Mouse (Mus musculus): ENCODE results near the gene Rc3h2. TPM values are rescaled to one million over a fixed set of nuclear protein-coding genes. Genes with fewer than 3 reads are reported as not detected.

Rc3h2 gene
- total RNA-seq (2014; fragmentation: Nextera tagmentation) (86.0 and 118 TPM in 2 replicates), total RNA-seq (2017) (58.3 and 68.1 TPM in 2 replicates), polyA plus RNA-seq (2012) (1.7 and 2.1 TPM in 2 replicates)

DNA sequence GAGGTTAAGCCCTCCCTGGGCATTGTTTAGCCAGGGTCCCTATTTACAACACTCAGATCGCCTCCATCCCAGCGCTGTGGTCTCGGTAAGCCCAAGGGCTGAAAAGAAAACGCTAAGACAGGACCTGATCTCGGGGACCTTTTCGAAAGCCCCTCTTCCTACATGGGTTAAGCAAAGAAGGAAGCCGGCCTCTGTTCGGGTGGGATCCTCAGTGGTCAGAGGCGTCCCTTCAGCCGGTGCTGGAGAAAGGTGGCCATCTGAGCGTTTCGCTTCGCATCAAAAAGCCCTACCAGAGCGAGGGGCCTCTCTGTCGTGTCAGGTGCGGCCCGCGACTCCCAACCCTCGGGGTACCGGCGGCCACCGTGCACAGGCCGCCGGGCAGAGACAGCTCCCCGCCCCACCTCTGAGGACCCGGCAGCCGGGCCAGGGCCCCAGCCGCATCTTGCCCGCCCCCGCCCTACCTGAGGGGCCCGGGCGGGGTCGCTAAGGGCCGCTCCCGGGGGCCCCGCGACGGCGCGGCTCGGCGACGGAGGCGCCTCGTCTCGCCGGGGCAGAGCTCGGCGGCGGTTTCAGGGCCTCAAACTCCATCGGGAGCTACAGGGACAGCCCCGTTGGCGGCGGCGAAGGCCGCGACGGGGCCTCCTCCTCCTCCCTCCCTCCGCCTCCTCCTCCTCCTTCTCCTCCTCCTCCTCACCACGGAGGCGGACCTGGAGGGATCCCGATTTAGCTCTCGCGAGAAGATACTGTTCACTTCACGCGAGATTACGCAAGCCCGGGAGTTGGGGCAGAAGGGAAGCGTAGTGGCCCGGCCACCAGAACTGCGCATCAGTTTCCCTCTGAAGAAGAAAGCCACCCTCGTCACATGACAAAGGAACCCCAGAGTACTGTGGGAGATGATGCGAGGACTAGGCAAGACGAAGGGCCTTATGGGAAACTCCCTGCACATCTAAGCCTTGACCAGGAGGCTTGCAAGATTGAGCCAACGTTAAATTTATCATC, at the start of gene Rc3h2:
Gene Rc3h2, minus strand, starts transcription at position 598 of the 999 bp plus-strand sequence.
- peaks cover 8% of the 10 kb centered on the region for H3K36me3 ChIP-seq (replicated peaks)
- no peak for TF ChIP-seq GATA1 (IDR thresholded peaks at IDR 0.05; ENCODE audit: borderline replicate concordance, low read length)
- TF ChIP-seq GATA2 (IDR thresholded peaks at IDR 0.05; ENCODE audit: borderline replicate concordance, low read depth, low read length): no peak
- no peak for TF ChIP-seq POLR2AphosphoS5 (IDR thresholded peaks at IDR 0.05; ENCODE audit: insufficient replicate concordance, low read depth, low read length)
- no peak for TF ChIP-seq CTCF (IDR thresholded peaks at IDR 0.05; ENCODE audit: low read depth, low read length)
- TF ChIP-seq TAL1 (conservative IDR thresholded peaks at IDR 0.05; ENCODE audit: low read depth, low read length): no peak
- peaks cover 23% of the 10 kb centered on the region for H3K4me1 ChIP-seq (ENCODE audit: insufficient read depth, low read depth, low read length)
- peak; percentile 84 for ATAC-seq (ENCODE audit: extremely low read depth, insufficient number of reproducible peaks, low FRiP score, poor library complexity, severe bottlenecking)
- DNase-seq (ENCODE audit: low spot score): peak; percentile 74
- H3K4me3 ChIP-seq (ENCODE audit: low read depth, low read length): peak within 1 kb of the TSS; percentile 81
- H3K27me3 ChIP-seq (ENCODE audit: insufficient read depth, low read length): no peaks in the 10 kb centered on the region
- H3K9me3 ChIP-seq (replicated peaks): no peaks in the 10 kb centered on the region

DNA sequence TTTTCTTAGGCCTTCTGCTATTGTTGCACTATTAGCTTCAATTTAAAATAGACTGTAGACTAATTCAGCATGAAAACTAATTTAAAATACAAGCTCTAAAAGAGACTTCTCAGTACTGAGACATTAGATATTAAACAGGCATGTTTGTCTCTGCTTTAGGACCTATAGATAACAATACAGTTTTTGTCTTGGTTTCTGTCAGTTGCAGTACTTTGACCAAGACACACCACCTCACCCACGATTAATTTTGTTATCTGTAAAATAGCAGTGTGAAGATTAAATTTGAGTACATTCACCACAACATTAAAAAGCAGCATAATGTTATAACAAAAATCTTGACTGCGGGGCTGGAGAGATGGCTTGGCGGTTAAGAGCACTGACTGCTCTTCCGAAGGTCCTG, 43.6 kb upstream of the Rc3h2 start:
- DNase-seq (ENCODE audit: low spot score) (no peak), ATAC-seq (ENCODE audit: extremely low read depth, insufficient number of reproducible peaks, low FRiP score, poor library complexity, severe bottlenecking) (no peak)
- no peaks in the 10 kb centered on the region for H3K9me3 ChIP-seq (replicated peaks)
- 0 out of 2 replicates have a peak, but pooled peaks cover 5% of the 10 kb centered on the region for H3K4me1 ChIP-seq (ENCODE audit: insufficient read depth, low read depth, low read length)
- H3K36me3 ChIP-seq (replicated peaks): peaks cover 16% of the 10 kb centered on the region
- TF ChIP-seq CTCF (IDR thresholded peaks at IDR 0.05; ENCODE audit: low read depth, low read length) (no peak), POLR2AphosphoS5 (IDR thresholded peaks at IDR 0.05; ENCODE audit: insufficient replicate concordance, low read depth, low read length) (no peak), GATA1 (IDR thresholded peaks at IDR 0.05; ENCODE audit: borderline replicate concordance, low read length) (no peak), GATA2 (IDR thresholded peaks at IDR 0.05; ENCODE audit: borderline replicate concordance, low read depth, low read length) (no peak), TAL1 (conservative IDR thresholded peaks at IDR 0.05; ENCODE audit: low read depth, low read length) (no peak)
- H3K4me3 ChIP-seq (ENCODE audit: low read depth, low read length): no peak overlapping the region
- no peaks in the 10 kb centered on the region for H3K27me3 ChIP-seq (ENCODE audit: insufficient read depth, low read length)

DNA sequence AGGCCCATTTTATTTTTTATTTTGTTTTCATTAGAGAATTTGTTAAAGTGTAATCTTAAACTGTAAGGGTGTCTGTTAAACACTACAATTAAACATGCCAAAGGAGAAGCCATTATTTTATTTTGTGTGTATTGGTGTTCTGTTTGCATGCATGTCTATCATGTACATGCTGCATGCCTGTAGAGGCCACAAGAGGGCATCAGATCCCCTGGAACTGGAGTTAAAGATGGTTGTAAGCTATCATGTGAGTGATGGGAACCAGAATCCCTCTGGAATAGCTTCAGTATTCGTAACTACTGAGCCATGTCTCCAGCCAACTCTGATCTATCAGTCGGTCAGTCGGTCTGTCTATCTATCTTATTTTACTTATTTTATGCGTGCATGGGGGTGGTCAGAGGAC, 38.0 kb upstream of the Rc3h2 start:
- ATAC-seq (ENCODE audit: extremely low read depth, insufficient number of reproducible peaks, low FRiP score, poor library complexity, severe bottlenecking) (no peak), DNase-seq (ENCODE audit: low spot score) (no peak)
- H3K4me3 ChIP-seq (ENCODE audit: low read depth, low read length): no peak overlapping the region

DNA sequence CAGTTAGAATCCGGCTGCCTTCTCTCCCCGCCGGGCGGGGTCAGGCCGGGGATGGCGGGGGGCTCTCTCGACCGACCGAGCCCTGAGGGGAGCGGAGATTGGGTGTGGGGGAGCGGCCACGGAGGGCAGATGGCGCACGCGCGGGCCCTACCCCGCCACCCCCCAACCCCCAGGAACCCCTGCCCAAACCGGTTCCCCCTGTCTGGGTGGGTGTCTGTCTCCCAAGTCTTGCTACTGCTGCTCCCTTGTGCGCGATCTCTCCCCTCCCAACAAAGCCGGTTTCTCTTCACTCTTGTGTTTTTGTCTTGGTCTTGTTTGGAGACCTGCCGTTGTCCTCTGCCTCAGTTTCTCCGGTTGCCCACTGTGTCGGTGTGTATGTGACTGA, 29.7 kb upstream of the Rc3h2 start:
- no peak for DNase-seq (ENCODE audit: low spot score)
- Histone ChIP-seq H3K36me3 (replicated peaks) (peaks cover 12% of the 10 kb centered on the region), H3K9me3 (replicated peaks) (no peaks in the 10 kb centered on the region), H3K4me1 (ENCODE audit: insufficient read depth, low read depth, low read length) (peaks cover 28% of the 10 kb centered on the region), H3K4me3 (ENCODE audit: low read depth, low read length) (peak overlapping the region; percentile 82), H3K27me3 (ENCODE audit: insufficient read depth, low read length) (no peaks in the 10 kb centered on the region)
- TF ChIP-seq GATA1 (IDR thresholded peaks at IDR 0.05; ENCODE audit: borderline replicate concordance, low read length) (no peak), GATA2 (IDR thresholded peaks at IDR 0.05; ENCODE audit: borderline replicate concordance, low read depth, low read length) (no peak), POLR2AphosphoS5 (IDR thresholded peaks at IDR 0.05; ENCODE audit: insufficient replicate concordance, low read depth, low read length) (no peak), CTCF (IDR thresholded peaks at IDR 0.05; ENCODE audit: low read depth, low read length) (no peak), TAL1 (conservative IDR thresholded peaks at IDR 0.05; ENCODE audit: low read depth, low read length) (no peak)
- no peak for ATAC-seq (ENCODE audit: extremely low read depth, insufficient number of reproducible peaks, low FRiP score, poor library complexity, severe bottlenecking)

More for the DNA sequence above, 38.0 kb upstream of the Rc3h2 start:
- H3K4me1 ChIP-seq (ENCODE audit: insufficient read depth, low read depth, low read length): peaks cover 4% of the 10 kb centered on the region; the same call in 1 of the 2 replicates
- H3K9me3 ChIP-seq (replicated peaks): peaks cover 4% of the 10 kb centered on the region; the same call in 1 of the 2 replicates
- TF ChIP-seq CTCF (IDR thresholded peaks at IDR 0.05; ENCODE audit: low read depth, low read length) (no peak), TAL1 (conservative IDR thresholded peaks at IDR 0.05; ENCODE audit: low read depth, low read length) (no peak), GATA1 (IDR thresholded peaks at IDR 0.05; ENCODE audit: borderline replicate concordance, low read length) (no peak), GATA2 (IDR thresholded peaks at IDR 0.05; ENCODE audit: borderline replicate concordance, low read depth, low read length) (no peak), POLR2AphosphoS5 (IDR thresholded peaks at IDR 0.05; ENCODE audit: insufficient replicate concordance, low read depth, low read length) (no peak)
- H3K36me3 ChIP-seq (replicated peaks): peaks cover 10% of the 10 kb centered on the region
- H3K27me3 ChIP-seq (ENCODE audit: insufficient read depth, low read length): no peaks in the 10 kb centered on the region

DNA sequence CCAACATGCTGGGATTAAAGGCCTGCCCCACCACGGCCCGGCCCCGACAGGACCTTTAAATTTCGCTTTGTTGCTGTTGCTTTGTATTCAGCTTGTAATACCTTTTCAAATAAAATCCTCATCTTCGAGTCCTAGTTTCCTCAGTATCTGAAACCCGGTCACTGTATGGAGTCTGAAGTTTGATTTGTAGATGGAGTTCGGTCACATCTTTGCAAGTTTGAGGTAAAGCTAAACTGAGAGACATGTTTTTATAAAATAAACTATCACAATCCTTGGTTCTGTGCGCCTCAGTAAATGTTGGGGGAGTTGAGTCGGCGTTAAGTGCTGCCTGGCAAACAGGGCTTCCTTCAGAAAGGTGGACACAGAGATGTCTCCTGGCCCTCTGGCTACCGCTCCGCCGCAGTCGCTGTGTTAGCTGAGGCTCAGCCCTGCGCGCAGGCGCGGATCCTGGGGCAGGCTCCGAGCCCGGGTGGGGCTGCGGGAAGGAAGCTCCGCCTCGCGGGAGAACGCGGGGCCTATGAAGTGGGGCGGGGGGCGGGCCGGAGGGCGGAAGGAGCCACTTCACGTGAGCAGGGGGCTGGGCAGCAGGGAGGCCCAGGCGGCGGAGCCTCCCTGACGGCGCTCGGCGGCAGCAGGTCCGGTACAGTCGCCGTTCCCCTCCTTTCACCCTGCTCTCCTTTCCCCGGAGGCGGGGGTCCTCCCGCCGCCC, 29.1 kb upstream of the Rc3h2 start:
- peaks cover 16% of the 10 kb centered on the region for H3K36me3 ChIP-seq (replicated peaks)
- ATAC-seq (ENCODE audit: extremely low read depth, insufficient number of reproducible peaks, low FRiP score, poor library complexity, severe bottlenecking) (peak; percentile 88), DNase-seq (ENCODE audit: low spot score) (peak; percentile 96)
- H3K27me3 ChIP-seq (ENCODE audit: insufficient read depth, low read length): no peaks in the 10 kb centered on the region
- H3K4me1 ChIP-seq (ENCODE audit: insufficient read depth, low read depth, low read length): peaks cover 28% of the 10 kb centered on the region
- H3K9me3 ChIP-seq (replicated peaks): no peaks in the 10 kb centered on the region
- H3K4me3 ChIP-seq (ENCODE audit: low read depth, low read length): peak overlapping the region; percentile 82
- TF ChIP-seq TAL1 (conservative IDR thresholded peaks at IDR 0.05; ENCODE audit: low read depth, low read length): no peak
- TF ChIP-seq GATA2 (IDR thresholded peaks at IDR 0.05; ENCODE audit: borderline replicate concordance, low read depth, low read length): no peak
- TF ChIP-seq POLR2AphosphoS5 (IDR thresholded peaks at IDR 0.05; ENCODE audit: insufficient replicate concordance, low read depth, low read length): no peak
- no peak for TF ChIP-seq CTCF (IDR thresholded peaks at IDR 0.05; ENCODE audit: low read depth, low read length)
- TF ChIP-seq GATA1 (IDR thresholded peaks at IDR 0.05; ENCODE audit: borderline replicate concordance, low read length): no peak
